In genomic region chr6:32709566-32709965, GRCm38 (mm10) we compare ENCODE assay signal across 19 mouse cellular contexts.
"Had no signal": no experiment of that assay in that cellular context is flagged by ENCODE, and none has a peak within 500 bp of the region (broad histone marks: within the 10 kb centered on the region; RNA-seq: fewer than 3 reads in every experiment).

No protein-coding gene starts in this region.

- H3K4me1 ChIP-seq: embryonic facial prominence, embryonic 12.5 days; embryonic facial prominence, embryonic 13.5 days; embryonic facial prominence, embryonic 15.5 days; heart, embryonic 10.5 days had no signal

- H3K27ac ChIP-seq: embryonic facial prominence, embryonic 10.5 days; embryonic facial prominence, embryonic 12.5 days; embryonic facial prominence, embryonic 13.5 days; embryonic facial prominence, embryonic 15.5 days; forebrain, embryonic 10.5 days; forebrain, embryonic 12.5 days; forebrain, embryonic 13.5 days; forebrain, embryonic 15.5 days; gastrocnemius, adult 2 months; heart, adult 2 months; heart, embryonic 10.5 days had no signal

- ATAC-seq: forebrain, embryonic 14.5 days had no signal

- H3K36me3 ChIP-seq: embryonic facial prominence, embryonic 10.5 days; embryonic facial prominence, embryonic 12.5 days; embryonic facial prominence, embryonic 13.5 days; embryonic facial prominence, embryonic 15.5 days; forebrain, embryonic 10.5 days; forebrain, embryonic 12.5 days; forebrain, embryonic 15.5 days; heart, embryonic 10.5 days had no signal

- H3K27me3 ChIP-seq: embryonic facial prominence, embryonic 12.5 days; embryonic facial prominence, embryonic 13.5 days; embryonic facial prominence, embryonic 15.5 days; forebrain, embryonic 12.5 days; forebrain, embryonic 13.5 days; forebrain, embryonic 15.5 days had no signal

- H3K9ac ChIP-seq: embryonic facial prominence, embryonic 12.5 days; embryonic facial prominence, embryonic 13.5 days; embryonic facial prominence, embryonic 15.5 days; forebrain, embryonic 12.5 days; forebrain, embryonic 13.5 days; forebrain, embryonic 15.5 days; forebrain, postnatal 0 days had no signal

- DNase-seq: cerebellum, adult 9-10 months; cerebellum, adult 9-11 months; cerebellum, postnatal 25 days; cerebellum, postnatal 36 days; gastrocnemius, adult 2 months; gastrocnemius, postnatal 25 days had no signal

- H3K4me3 ChIP-seq: embryonic facial prominence, embryonic 10.5 days; embryonic facial prominence, embryonic 12.5 days; embryonic facial prominence, embryonic 13.5 days; embryonic facial prominence, embryonic 15.5 days; erythroblast, embryonic 14.5 days; forebrain, embryonic 10.5 days; forebrain, embryonic 12.5 days; forebrain, embryonic 13.5 days; forebrain, embryonic 15.5 days; gastrocnemius, adult 2 months; heart, adult 2 months; heart, embryonic 10.5 days had no signal

- H3K4me2 ChIP-seq: embryonic facial prominence, embryonic 12.5 days; embryonic facial prominence, embryonic 13.5 days; embryonic facial prominence, embryonic 15.5 days; forebrain, embryonic 12.5 days; forebrain, embryonic 13.5 days; forebrain, embryonic 15.5 days had no signal

- H3K9me3 ChIP-seq: embryonic facial prominence, embryonic 10.5 days; embryonic facial prominence, embryonic 12.5 days; embryonic facial prominence, embryonic 13.5 days; embryonic facial prominence, embryonic 15.5 days; forebrain, embryonic 10.5 days; forebrain, embryonic 12.5 days; forebrain, embryonic 13.5 days; forebrain, embryonic 15.5 days; heart, embryonic 10.5 days had no signal
